Mouse (Mus musculus) adrenal gland, postnatal 14 days (tissue): Measurements from ENCODE around the gene Btg1-ps1. TPM values are rescaled to one million over a fixed set of nuclear protein-coding genes. Genes with fewer than 3 reads are reported as not detected.
"Not testable (repeated sequence)": the region's sequence is repeated elsewhere in the genome, so short reads cannot be mapped to it uniquely, and the experiment has no call there.

ENCODE experiments used
- DNase-seq: peaks from one replicate; pipeline ENCODE4 v3.0.0; 2021; ENCODE audit warnings: mixed read lengths
- long read RNA-seq, 2 experiments: library from polyadenylated mRNA; stranded (forward); transcript quantifications; one replicate each; pipeline ENCODE4 v2.0.0; 2021
- total RNA-seq: library from RNA; stranded (reverse); gene quantifications from 2 replicates; pipeline ENCODE4 v1.2.3, GENCODE M21; 2021

The Btg1-ps1 gene
- total RNA-seq, result not detected in 2 replicates
- long read RNA-seq, experiment 1, result 0 reads
- long read RNA-seq, experiment 2, result 0 reads

DNA sequence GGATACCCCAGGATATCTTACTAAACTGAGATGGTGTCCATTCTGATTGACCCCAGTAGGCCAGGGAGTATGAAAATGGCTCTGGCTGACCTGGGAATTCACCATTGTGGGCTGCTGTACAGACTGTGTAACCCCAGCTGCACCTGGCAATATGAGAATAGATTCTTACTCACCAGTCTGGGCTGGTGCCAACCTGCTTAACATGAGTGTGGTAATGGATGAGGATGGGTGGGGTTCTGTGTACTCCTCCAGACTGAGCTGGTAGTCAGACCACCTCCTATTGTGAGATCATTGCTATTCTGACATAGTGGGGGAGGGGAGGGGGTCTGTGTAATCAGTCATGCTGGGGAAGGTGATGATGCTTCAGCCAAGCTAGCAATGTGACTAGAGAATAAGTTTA, at the start of gene Btg1-ps1:
Gene Btg1-ps1, minus strand, starts transcription at position 219 of the 400 bp plus-strand sequence.
- DNase-seq, result not testable (repeated sequence)

DNA sequence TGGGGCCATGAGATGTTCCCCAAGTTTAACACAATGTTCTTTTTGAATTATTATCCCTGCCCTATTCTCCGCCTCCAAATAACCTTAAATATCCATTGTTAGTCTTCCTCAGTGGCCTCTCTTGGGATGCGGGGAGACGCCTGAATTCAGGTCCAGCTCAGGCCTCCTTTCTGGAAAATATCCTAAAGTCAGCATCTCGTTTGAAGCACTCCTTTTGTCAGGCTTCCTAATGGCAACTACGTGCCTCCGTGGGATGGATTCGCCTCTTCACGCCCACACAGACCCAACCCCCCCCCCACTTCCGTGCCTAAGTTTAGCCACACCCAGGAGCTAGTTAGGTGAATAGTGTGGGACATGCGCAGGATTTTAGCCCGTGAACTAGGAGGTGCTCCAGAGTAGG, 47.6 kb upstream of the Btg1-ps1 start, which contains the start of gene Rhox10:
Gene Rhox10, plus strand, starts transcription at position 301 of the 400 bp plus-strand sequence.
- no peak for DNase-seq

DNA sequence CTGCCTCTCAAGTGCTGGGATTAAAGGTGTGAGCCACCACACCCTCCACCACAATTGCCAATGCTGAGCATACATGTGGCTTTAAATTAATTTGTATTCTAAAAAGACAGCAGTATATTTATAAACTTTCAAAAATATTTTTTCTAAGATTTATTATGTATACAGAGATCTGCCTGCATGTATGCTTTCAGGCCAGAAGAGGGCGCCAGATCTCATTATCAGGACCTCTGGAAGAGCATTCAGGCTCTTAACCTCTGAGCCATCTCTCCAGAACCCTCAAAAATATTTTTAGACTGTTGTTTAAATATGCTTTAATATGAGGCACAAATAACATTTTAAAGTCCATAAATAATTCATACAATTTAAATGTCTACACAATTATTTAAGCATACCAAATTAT, 42.9 kb upstream of the Btg1-ps1 start:
- peak; percentile 29 for DNase-seq

DNA sequence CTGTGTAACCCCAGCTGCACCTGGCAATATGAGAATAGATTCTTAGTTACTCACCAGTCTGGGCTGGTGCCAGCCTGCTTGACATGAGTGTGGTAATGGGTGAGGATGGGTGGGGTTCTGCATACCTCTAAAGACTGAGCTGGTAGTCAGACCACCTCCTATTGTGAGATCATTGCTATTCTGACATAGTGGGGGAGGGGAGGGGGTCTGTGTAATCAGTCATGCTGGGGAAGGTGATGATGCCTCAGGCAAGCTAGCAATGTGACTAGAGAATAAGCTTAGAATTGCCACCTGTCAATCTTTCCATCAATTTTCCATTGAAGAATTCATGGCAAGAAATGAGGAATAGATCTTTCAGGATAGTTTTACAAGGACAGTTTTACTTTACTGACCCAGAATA, 24.4 kb upstream of the Btg1-ps1 start, which contains the start of gene Btg1-ps2:
Gene Btg1-ps2, minus strand, starts transcription at position 101 of the 400 bp plus-strand sequence.
- not testable (repeated sequence) for DNase-seq

DNA sequence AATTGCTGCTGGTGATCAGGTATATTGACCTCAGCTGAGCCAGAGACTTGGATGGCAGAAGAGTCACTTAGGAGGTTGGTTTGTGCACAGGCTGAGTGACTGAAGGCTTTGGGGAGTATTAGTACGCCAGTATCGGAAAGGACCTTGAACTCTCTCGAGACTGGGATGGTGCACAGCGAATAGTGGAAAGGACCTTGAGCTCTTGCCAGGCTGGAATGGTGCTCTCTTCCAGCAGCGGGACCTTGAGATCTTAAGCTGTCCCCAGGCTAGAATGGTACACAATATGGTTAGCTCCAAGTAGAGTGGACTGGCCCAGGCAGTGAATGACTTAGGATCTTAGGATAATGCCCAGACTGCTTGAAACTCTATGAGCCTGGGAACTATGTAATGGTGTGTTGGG, 21.1 kb upstream of the Btg1-ps1 start:
- peak; percentile 19 for DNase-seq

DNA sequence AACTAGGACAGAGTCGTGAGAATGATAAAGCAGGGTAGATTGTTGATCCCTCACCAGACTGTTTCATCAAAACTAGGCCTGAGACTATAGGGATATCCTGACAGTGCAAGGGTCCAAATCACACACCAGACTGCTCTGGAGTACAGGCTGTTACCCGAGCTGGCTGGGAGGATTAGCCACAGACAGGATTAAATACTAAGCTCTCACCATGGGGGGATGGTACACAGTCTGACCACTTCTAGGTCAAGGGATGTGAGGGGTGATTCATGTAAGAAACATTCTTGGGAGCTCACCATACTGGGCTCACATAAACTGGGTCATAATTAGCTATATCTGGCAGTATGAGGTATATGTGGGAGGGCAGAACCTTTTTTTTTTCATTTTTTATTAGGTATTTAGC, 15.2 kb upstream of the Btg1-ps1 start:
- DNase-seq, result no peak

DNA sequence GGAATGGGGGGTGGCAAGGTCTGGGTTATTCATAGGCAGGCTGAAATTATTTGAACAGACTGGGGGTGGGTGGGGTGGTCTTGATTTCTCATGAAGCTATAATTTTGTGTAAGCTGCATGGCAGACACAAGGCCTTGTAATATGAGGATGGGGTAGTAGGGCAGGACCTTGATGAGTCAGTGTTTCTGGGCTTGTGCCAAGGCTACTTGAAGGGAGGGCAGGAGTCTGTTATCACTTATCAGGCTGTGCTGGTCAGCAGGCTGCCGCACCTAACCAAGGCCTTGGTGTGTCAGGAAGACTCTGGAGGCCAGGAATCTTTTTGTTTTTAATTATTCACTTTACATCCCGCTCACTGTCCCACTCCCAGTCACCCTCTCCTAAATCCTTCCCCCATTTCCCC, 9.9 kb downstream of the Btg1-ps1 start:
- peak; percentile 75 for DNase-seq

Other genes starting within 250 kb of the Btg1-ps1 start
- gene Rhox5, start 214.0 kb downstream of the Btg1-ps1 start, total RNA-seq, result not detected in 2 replicates
- gene Rhox6, start 191.9 kb downstream of the Btg1-ps1 start, total RNA-seq, result not detected in 2 replicates
- gene Rhox7a, start 187.1 kb downstream of the Btg1-ps1 start, total RNA-seq, result not detected in 2 replicates
- gene Rhox8, start 139.9 kb downstream of the Btg1-ps1 start, total RNA-seq, result not detected in 2 replicates
- not detected in 2 replicates for gene Rhox7b, start 121.6 kb downstream of the Btg1-ps1 start, total RNA-seq
- gene Rhox9, start 117.0 kb downstream of the Btg1-ps1 start, total RNA-seq, result not detected in 2 replicates
- not detected in 2 replicates for gene Btg1-ps2, start 24.3 kb upstream of the Btg1-ps1 start, total RNA-seq
- not detected in 2 replicates for gene Rhox10, start 47.7 kb upstream of the Btg1-ps1 start, total RNA-seq
- gene Rhox11, start 66.3 kb upstream of the Btg1-ps1 start, total RNA-seq, result not detected in 2 replicates
- gene Rhox12, start 92.1 kb upstream of the Btg1-ps1 start, total RNA-seq, result not detected in 2 replicates
- gene Rhox13, start 102.4 kb upstream of the Btg1-ps1 start, total RNA-seq, result not detected in 2 replicates
- gene Zbtb33, start 171.0 kb upstream of the Btg1-ps1 start, total RNA-seq, result 29.4 and 30.3 TPM in 2 replicates
- gene Tmem255a, start 233.6 kb upstream of the Btg1-ps1 start, total RNA-seq, result 9.9 and 12.2 TPM in 2 replicates